Mouse (Mus musculus): ENCODE measurements at regions not wholly inside any gene's neighbourhood (a gene's known extent, or its start where the extent isn't known, plus 50 kb on each side); places are given as distances from the start of the nearest gene placed in this dataset.

- TF ChIP-seq POLR2A (IDR thresholded peaks at IDR 0.05; ENCODE audit: control insufficient read depth, low read depth, low read length) (no peak), CTCF (IDR thresholded peaks at IDR 0.05; ENCODE audit: control insufficient read depth, insufficient read depth, insufficient replicate concordance, low read depth, low read length) (no peak)
- Histone ChIP-seq H3K27ac (ENCODE audit: control insufficient read depth, insufficient read depth, low read depth, low read length) (no peak overlapping the region), H3K27me3 (ENCODE audit: control insufficient read depth, insufficient read depth, low read length) (no peaks in the 10 kb centered on the region), H3K4me1 (ENCODE audit: control insufficient read depth, insufficient read depth, low read length) (no peaks in the 10 kb centered on the region), H3K36me3 (ENCODE audit: control insufficient read depth, insufficient read depth, low read length) (no peaks in the 10 kb centered on the region), H3K4me3 (ENCODE audit: control insufficient read depth, low read depth, low read length) (no peak overlapping the region)
These were observed 79.7 kb downstream of the Klf4 start for GRCm38 (mm10) chr4:55452546-55452945.

GRCm38 (mm10) chr4:55451711-55452110, 80.6 kb downstream of the Klf4 start:
- H3K27me3 ChIP-seq (ENCODE audit: control insufficient read depth, insufficient read depth, low read length): no peaks in the 10 kb centered on the region
- H3K4me3 ChIP-seq (ENCODE audit: control insufficient read depth, low read depth, low read length): no peak overlapping the region
- H3K36me3 ChIP-seq (ENCODE audit: control insufficient read depth, insufficient read depth, low read length): no peaks in the 10 kb centered on the region
- no peak overlapping the region for H3K27ac ChIP-seq (ENCODE audit: control insufficient read depth, insufficient read depth, low read depth, low read length)
- no peak for TF ChIP-seq POLR2A (IDR thresholded peaks at IDR 0.05; ENCODE audit: control insufficient read depth, low read depth, low read length)
- TF ChIP-seq CTCF (IDR thresholded peaks at IDR 0.05; ENCODE audit: control insufficient read depth, insufficient read depth, insufficient replicate concordance, low read depth, low read length): no peak
- H3K4me1 ChIP-seq (ENCODE audit: control insufficient read depth, insufficient read depth, low read length): no peaks in the 10 kb centered on the region

- TF ChIP-seq POLR2A (IDR thresholded peaks at IDR 0.05; ENCODE audit: control insufficient read depth, low read depth, low read length) (no peak), CTCF (IDR thresholded peaks at IDR 0.05; ENCODE audit: control insufficient read depth, insufficient read depth, insufficient replicate concordance, low read depth, low read length) (peak; percentile 18; the same call in 1 of the 2 replicates)
- no peak overlapping the region for H3K4me3 ChIP-seq (ENCODE audit: control insufficient read depth, low read depth, low read length)
- H3K4me1 ChIP-seq (ENCODE audit: control insufficient read depth, insufficient read depth, low read length): no peaks in the 10 kb centered on the region
- no peaks in the 10 kb centered on the region for H3K36me3 ChIP-seq (ENCODE audit: control insufficient read depth, insufficient read depth, low read length)
- no peak overlapping the region for H3K27ac ChIP-seq (ENCODE audit: control insufficient read depth, insufficient read depth, low read depth, low read length)
- H3K27me3 ChIP-seq (ENCODE audit: control insufficient read depth, insufficient read depth, low read length): no peaks in the 10 kb centered on the region
These were observed 81.2 kb downstream of the Klf4 start for GRCm38 (mm10) chr4:55451026-55451425.

GRCm38 (mm10) chr4:55443489-55443888, 88.8 kb downstream of the Klf4 start:
- TF ChIP-seq POLR2A (IDR thresholded peaks at IDR 0.05; ENCODE audit: control insufficient read depth, low read depth, low read length): no peak
- TF ChIP-seq CTCF (IDR thresholded peaks at IDR 0.05; ENCODE audit: control insufficient read depth, insufficient read depth, insufficient replicate concordance, low read depth, low read length): no peak
- Histone ChIP-seq H3K27me3 (ENCODE audit: control insufficient read depth, insufficient read depth, low read length) (no peaks in the 10 kb centered on the region), H3K4me1 (ENCODE audit: control insufficient read depth, insufficient read depth, low read length) (peaks cover 3% of the 10 kb centered on the region)

GRCm38 (mm10) chr4:55442098-55442497, 90.2 kb downstream of the Klf4 start:
- no peak overlapping the region for H3K27ac ChIP-seq (ENCODE audit: control insufficient read depth, insufficient read depth, low read depth, low read length)
- TF ChIP-seq POLR2A (IDR thresholded peaks at IDR 0.05; ENCODE audit: control insufficient read depth, low read depth, low read length): no peak
- TF ChIP-seq CTCF (IDR thresholded peaks at IDR 0.05; ENCODE audit: control insufficient read depth, insufficient read depth, insufficient replicate concordance, low read depth, low read length): no peak

More at GRCm38 (mm10) chr4:55443489-55443888, 88.8 kb downstream of the Klf4 start:
- no peak overlapping the region for H3K4me3 ChIP-seq (ENCODE audit: control insufficient read depth, low read depth, low read length)
- H3K36me3 ChIP-seq (ENCODE audit: control insufficient read depth, insufficient read depth, low read length): no peaks in the 10 kb centered on the region
- H3K27ac ChIP-seq (ENCODE audit: control insufficient read depth, insufficient read depth, low read depth, low read length): no peak overlapping the region

More at GRCm38 (mm10) chr4:55442098-55442497, 90.2 kb downstream of the Klf4 start:
- Histone ChIP-seq H3K27me3 (ENCODE audit: control insufficient read depth, insufficient read depth, low read length) (no peaks in the 10 kb centered on the region), H3K4me3 (ENCODE audit: control insufficient read depth, low read depth, low read length) (no peak overlapping the region), H3K4me1 (ENCODE audit: control insufficient read depth, insufficient read depth, low read length) (peaks cover 3% of the 10 kb centered on the region), H3K36me3 (ENCODE audit: control insufficient read depth, insufficient read depth, low read length) (no peaks in the 10 kb centered on the region)
